Mouse (Mus musculus) A20 (cell line): ENCODE measurements at regions not wholly inside any gene's neighbourhood (a gene's known extent, or its start where the extent isn't known, plus 50 kb on each side); places are given as distances from the start of the nearest gene placed in this dataset.

ENCODE experiments used
- DNase-seq: peaks from one replicate; pipeline ENCODE4 v3.0.0-alpha.2; 2011; ENCODE audit warnings: low read depth, low spot score

DNA sequence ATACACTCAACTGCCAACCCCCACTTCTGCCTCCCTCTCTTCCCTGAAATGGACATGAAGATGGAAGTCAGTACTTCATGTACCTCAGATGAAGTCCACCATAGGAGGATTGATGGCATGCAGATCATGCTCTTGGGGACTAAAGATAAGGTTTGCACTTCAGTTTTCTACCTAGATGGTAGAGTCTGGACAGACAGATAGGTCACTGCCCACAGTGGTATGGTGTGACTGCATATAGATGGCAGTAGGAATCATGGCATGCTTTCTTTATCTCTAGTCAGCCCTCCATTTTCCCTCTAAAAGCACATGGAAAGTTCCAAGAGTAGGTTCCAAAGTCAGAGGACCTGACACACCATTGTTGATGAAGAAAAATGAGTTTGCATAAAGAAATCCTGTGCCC lies 145.6 kb upstream of the Mocs2 start:
- DNase-seq: no peak

DNA sequence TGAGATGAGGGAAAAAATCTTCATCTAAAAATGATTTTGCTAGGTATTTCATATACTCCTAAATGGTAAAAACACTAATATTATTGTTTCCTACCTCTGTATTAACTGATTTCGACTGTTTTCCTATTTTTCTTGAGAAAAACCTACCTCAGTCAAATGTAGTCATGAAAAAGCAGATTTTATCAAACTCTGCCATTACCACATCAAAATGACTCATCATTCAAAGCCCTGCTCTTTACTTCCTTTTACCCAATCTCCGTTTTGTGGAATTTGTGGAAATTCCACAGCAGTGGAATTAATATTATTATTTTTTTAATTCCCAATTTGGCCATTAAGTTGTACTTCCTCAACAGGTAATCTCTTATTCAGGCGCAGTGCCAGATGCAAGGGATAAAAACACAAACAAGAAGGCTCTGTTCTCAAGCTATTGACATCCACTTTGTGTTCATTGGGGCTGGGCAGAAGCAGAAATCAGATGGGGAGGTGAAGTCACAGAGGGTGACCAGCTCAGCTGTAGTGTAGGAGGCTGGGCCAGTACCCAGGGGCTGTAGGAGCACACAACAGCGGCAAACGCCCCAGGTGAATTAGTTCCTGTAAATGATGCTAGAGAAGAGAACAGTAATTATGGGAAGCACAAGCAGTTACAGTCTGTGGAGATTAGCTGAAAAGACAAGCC lies 138.2 kb upstream of the Mocs2 start:
- DNase-seq: no peak

DNA sequence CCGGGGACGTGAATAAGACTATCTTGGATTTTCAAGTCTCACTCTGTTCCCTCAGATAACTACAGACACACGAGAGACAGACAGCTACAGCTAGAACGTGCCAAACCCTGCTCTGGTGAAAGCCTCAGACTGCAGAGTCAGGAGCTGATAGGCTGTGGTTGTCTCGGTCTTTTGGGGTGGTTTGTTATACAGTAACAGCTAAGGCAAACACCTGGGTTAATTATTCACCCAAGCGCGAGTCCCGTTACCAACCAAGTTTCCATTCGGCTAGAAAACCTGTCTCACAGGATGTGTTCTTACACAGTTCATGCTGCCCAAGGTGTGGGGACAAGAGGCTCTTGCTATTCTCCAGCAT lies 137.7 kb upstream of the Mocs2 start:
- no peak for DNase-seq

DNA sequence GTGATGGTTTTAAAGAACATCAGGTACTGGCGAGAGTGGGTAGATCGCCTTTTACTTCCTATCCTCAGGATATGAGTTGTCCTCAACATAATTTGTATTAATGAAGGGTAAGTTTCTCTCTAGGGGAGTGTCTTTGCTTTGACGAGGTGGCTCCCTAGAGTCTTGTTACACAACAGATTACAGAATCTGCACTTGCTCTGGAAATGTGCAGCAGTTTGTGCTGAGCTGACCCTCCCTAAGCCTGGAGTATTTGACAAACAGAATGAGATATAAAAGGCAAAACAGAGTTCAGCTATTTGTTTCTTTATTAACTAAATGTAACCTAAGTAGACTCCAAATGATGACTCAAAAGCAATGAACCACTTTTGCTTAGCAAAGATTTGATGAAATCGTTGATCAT lies 136.8 kb upstream of the Mocs2 start:
- DNase-seq: no peak

DNA sequence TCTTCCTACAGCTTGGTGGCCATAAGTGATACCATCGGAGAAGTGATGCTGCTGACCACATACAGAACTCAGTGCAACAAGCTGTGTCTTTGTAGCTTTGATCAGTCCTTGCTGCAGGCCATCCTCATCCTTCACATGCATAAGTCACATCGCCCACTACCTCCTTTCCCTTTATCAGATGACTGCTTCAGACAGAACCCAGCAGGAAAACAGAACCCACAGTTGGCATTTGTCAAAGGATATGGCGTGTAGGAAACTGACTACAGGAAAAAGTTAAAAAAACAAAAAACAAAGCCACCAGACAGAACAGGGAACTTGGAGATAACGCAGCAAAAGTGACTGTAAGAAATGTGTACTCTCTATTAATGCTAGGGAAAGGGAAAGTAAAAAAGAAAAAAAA lies 136.1 kb upstream of the Mocs2 start:
- DNase-seq: no peak

DNA sequence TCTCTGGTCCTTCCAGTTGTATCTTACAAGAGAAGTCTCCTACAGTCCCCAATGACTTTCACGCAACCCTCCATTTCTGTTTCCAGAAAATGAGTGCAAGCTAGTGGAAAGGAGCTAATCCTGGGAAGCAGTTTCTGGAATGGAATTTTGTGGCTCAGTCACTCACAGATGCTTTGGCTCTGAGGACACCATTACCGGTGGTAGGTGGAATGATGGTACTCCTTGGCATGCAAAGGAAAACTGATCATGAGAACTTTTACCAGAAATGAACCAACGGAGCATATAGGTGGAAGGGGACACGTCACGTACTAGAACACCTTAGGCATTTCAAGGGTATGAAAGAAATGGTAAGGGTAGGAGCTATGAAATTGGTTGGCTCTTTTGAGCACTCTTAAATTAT lies 135.1 kb upstream of the Mocs2 start:
- DNase-seq: no peak

DNA sequence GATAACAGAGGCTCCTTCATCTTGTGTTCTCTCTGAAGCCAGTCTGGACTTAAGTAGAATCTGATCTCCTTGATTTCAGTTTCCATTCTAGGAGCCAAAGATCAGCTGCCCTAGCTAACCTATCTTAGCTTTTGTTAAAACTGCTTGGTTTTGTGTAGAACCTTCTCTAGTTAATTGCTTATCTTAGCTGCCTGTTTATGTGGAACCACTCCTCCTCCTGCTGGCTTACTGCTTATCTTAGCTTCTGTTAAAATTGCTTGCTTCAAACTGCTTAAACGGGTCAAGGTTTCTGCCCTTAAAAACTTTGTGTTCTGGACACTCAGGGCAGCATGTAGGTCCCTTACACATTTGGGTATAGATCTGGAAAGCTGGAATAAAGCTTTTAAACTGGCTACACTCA lies 133.7 kb upstream of the Mocs2 start:
- no peak for DNase-seq

DNA sequence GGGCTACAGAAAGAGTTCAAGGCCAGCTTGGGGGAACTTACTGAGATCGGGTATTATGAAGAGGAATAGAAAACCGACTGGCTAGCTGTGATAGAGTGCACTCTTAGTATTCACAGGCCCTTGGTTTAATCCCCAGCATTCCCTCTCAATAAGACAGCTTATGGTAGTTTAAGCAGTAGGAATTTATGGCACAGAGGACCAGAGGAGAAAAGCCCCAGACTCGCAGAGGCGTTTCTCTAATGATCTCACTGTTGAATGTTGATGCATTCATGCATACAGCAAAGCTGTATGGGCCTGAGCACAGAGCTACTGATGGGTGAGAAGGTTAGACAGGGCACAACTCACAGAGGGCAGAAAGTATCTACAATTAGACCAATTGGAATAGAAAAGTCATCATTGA lies 132.7 kb upstream of the Mocs2 start:
- DNase-seq: no peak

DNA sequence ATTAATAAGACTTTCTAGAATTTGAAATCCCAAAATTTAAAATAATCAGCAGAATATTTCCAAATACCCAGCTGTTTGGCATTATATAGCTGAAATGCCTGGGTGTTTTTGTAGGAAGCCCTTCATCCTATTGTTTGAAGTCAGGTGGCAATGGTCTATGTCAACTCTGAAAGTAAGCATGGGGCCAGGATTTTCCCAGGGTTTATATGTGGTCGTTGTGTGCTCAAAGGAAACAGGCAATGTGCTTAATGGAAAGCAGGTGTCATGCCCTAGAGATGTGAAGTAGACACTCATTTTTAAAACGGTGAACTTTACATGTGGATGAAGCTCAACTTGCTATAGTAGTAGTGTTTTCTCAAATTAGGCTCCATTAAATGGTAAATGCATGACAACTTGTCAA lies 105.4 kb upstream of the Mocs2 start:
- no peak for DNase-seq

DNA sequence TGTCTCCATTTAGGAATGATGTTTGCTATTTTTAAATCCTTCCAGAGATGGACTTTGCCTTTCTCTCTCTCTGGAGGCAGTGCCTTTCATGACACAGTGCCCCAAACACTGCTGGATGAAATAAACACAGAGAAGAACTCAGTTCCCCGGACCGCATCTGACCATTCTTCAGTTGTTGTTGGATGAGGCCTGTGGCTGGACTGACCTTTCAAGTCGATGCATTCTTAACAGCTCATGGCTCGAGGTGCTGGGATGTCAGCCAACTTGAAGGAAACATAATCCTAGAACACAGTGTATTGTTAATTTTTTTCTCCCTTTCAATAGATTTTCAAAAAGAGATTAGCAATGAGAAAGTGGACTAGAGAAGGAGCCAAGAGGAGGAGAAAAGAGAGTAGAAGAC lies 98.3 kb upstream of the Mocs2 start:
- no peak for DNase-seq

DNA sequence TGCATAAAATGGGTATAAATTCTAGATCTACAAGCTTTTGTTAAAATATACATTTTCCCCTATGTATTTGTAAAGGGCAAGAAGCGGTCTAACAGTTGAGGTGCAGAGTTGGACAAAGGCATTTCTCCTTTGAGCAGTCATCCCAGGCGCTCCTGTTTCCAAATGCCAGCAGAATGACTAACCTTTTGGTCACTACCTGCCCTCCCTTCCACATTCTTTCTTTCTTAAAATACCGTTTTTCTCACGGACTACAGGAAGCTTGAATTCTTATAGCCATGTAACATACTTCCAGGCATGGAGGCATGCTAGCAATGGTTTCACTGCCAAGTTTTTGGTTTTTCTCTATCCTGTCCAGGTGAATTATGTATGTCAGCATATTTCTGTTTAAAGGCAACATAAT lies 91.2 kb upstream of the Mocs2 start:
- no peak for DNase-seq

DNA sequence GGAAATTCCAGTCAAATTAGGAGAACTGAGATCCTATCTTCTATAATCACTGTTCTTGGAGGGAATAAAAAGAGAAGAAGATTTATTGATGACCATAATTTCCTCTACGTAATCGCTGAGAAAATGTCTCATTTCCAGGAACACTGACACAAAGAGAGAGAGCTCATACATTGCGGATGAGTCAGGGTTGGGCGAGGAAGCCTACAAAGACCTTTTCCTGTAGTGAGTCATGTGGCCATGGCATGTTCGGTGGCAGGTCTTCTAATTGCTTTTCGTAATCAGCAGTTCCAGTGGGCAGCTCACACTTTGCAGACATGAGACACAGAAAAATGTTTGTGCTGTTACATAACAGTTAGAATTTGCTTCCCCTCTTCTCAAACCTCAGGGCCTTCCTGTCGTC lies 83.0 kb upstream of the Mocs2 start:
- DNase-seq: no peak

DNA sequence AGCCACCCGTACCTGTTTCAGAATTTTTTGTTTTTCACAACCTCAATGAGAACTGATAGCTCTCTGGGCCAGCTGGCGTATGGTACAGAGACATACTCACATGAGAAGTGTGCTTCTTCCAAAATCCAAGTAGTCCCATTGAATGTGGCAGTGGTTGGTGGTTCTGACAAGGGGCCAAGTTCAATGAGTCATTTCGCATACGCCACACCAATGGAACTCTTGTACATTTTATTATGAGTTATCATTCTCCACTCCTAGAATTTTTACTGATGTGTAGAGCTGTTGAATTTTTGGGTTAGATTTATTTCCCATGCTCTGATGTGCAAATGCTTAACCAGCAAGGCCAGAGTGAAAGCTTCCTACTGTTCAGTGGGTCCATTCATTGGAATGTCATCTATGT lies 82.0 kb upstream of the Mocs2 start:
- no peak for DNase-seq

DNA sequence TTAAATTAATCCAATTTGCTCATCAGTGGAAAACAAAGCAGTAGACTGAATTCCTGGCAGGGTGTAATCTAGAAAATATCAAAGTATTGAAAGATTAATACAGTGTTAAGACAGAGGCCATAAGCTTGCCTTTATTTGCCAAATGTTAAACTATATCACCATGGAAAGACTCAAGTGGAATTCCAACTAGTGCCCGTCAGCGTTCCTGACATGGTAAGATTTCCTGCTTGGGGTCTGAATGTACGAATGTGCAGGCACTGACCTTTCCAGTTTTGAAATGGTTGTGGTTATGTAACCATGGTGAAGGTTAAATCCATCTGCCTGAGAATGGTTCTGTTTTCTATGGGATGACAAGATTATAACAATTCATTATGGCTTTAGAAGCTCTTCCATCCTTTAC lies 75.5 kb upstream of the Mocs2 start:
- no peak for DNase-seq

DNA sequence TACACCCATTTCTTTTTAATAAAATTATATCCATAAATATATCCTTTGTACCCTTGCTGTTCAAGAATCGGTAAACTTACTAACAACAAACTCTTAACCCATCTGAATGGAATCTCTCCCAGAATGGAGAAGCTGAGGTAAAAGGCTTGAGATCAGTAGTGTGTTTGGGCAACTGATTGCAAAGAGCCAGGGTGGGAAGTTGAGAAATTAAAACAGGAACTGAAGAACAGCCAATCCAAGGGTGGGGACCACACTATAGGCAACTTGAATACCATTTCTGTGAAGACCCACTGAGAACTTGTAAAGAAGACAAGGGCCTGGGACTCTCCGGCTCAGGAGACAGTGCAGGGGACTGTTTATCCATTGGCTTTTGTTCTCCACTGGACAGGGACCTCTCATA lies 72.2 kb upstream of the Mocs2 start:
- DNase-seq: no peak

DNA sequence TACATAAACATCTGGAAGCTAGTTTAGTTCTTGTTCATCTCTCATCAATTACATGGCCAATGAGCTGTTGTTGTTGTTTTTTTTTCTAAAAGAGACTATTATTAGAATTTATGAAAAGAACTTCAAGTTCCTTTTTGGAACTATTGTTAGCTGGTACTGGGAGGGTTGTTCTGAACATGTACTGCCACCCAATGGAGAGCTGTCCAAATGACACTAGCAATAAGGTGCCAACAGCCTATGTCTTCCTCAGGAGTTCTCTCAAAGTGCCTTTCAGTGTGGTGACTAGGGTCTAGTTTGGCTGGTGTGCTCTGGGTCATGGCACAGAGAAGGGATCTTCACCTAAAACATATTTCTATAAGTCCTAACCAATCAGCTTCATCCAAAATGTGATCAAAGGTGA lies 60.6 kb upstream of the Mocs2 start:
- DNase-seq: peak; percentile 15

DNA sequence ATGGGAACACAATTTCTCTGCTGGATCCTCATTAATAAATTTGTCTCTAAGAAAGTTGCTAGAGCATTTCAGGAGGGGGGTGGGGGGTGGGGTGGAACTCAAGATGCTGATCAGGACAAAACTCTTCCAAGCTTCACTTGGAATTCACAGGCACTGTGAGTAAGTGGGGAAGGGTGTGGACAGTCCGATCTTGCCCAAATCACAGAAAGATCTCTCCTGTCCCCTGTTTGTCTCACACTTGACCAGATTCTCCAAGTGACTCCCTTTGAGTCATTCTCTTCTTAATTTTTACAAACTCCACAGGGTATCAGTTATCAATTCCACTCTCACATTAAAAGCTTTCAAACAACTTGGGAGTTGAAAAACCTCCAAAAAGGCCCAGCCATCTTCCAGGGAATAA lies 58.1 kb upstream of the Mocs2 start:
- DNase-seq: no peak

DNA sequence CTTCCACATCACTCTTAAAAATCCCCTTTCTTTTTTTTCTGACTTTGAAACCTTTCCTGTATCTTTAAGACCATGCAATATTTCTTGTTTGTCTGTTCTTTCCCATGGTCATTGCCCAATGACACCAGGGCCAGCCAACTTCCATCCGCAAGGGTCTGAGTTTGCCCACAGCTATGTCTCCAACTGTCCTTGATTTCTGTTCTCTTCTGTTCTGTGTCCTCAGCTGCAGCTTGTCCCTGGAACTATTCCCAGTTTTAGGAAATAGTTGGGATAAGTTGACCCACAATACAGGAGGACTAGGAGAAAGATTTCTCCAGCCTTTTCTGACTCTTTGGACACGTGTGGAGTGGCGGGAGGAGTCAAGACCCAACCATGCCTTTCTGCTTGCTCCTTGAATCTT lies 57.1 kb upstream of the Mocs2 start:
- DNase-seq: no peak
